In the genomic region with DNA sequence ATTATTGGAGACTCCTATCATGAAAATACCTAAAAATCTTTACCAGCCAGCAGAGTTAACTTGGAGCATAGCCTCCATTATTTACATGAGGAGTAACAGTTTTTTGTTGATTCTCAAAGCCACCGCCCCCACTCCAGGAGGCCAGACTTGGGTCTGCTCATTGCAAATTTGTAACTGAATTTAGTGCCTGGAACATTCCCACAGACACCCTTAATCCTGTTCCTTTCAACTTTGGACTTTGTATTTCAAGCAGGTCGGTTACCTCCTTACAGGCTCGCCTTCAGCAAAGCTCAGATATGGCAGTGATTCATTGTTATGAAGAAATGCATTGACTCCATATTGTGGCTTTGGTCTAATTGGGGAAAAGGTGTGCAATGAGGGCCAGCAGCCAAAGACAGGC, we compare ENCODE assay signal across 31 mouse cellular contexts. TPM values are rescaled to one million over a fixed set of nuclear protein-coding genes. Genes with fewer than 3 reads are reported as not detected.
A peak's percentile ranks its signal among the peaks of the same experiment; 100 is the strongest.
DNase-seq lines count a peak whose midpoint lies in the region; ATAC-seq and TF ChIP-seq lines count a peak whose summit lies in the region.
"Had no signal": no experiment of that assay in that cellular context is flagged by ENCODE, and none has a peak within 500 bp of the region (broad histone marks: within the 10 kb centered on the region; RNA-seq: fewer than 3 reads in every experiment).

No protein-coding gene starts in this region.

- no peak overlapping the region for H3K4me2 ChIP-seq in kidney, embryonic 14.5 days (replicated peaks; ENCODE audit: low read depth, low read length)
- H3K4me2 ChIP-seq in stomach, postnatal 0 days (replicated peaks; ENCODE audit: low read depth): no peak overlapping the region
- H3K4me2 ChIP-seq: embryonic facial prominence, embryonic 13.5 days; embryonic facial prominence, embryonic 15.5 days; forebrain, embryonic 12.5 days had no signal

- TF ChIP-seq EP300 in stomach, postnatal 0 days (optimal IDR thresholded peaks at IDR 0.05): no peak

- no peaks in the 10 kb centered on the region for H3K36me3 ChIP-seq in kidney, adult 2 months (ENCODE audit: control insufficient read depth, insufficient read depth, low read length)
- H3K36me3 ChIP-seq in kidney, embryonic 14.5 days (ENCODE audit: control insufficient read depth, insufficient read depth, low read length): no peaks in the 10 kb centered on the region
- no peaks in the 10 kb centered on the region for H3K36me3 ChIP-seq in stomach, postnatal 0 days (ENCODE audit: control insufficient read depth, insufficient read depth, low read length)
- H3K36me3 ChIP-seq: embryonic facial prominence, embryonic 13.5 days; embryonic facial prominence, embryonic 15.5 days; forebrain, embryonic 10.5 days; forebrain, embryonic 12.5 days had no signal

- peaks cover 12% of the 10 kb centered on the region; the same call in 1 of the 2 replicates for H3K4me1 ChIP-seq in kidney, adult 2 months (ENCODE audit: control insufficient read depth, insufficient read depth, low read length)
- H3K4me1 ChIP-seq in kidney, embryonic 14.5 days (ENCODE audit: control insufficient read depth, insufficient read depth, low read length): no peaks in the 10 kb centered on the region
- H3K4me1 ChIP-seq in stomach, postnatal 0 days (replicated peaks; ENCODE audit: control insufficient read depth, insufficient read depth): no peaks in the 10 kb centered on the region
- H3K4me1 ChIP-seq: embryonic facial prominence, embryonic 13.5 days; embryonic facial prominence, embryonic 15.5 days; forebrain, embryonic 10.5 days; forebrain, embryonic 12.5 days had no signal

- H3K9ac ChIP-seq in kidney, embryonic 14.5 days (ENCODE audit: low read depth, low read length): no peak overlapping the region
- no peak overlapping the region for H3K9ac ChIP-seq in stomach, postnatal 0 days (ENCODE audit: low read length)
- H3K9ac ChIP-seq: embryonic facial prominence, embryonic 13.5 days; embryonic facial prominence, embryonic 15.5 days; forebrain, embryonic 12.5 days had no signal

- peak overlapping the region; percentile 37; the same call in 1 of the 2 replicates for H3K27ac ChIP-seq in kidney, adult 2 months (ENCODE audit: insufficient read depth, low read depth, low read length)
- H3K27ac ChIP-seq in kidney, embryonic 14.5 days (ENCODE audit: low read depth, low read length): no peak overlapping the region
- no peak overlapping the region for H3K27ac ChIP-seq in stomach, postnatal 0 days (replicated peaks)
- H3K27ac ChIP-seq: embryonic facial prominence, embryonic 13.5 days; embryonic facial prominence, embryonic 15.5 days; forebrain, embryonic 10.5 days; forebrain, embryonic 12.5 days had no signal

- H3K27me3 ChIP-seq in kidney, adult 2 months (replicated peaks; ENCODE audit: control insufficient read depth, insufficient read depth, low read length): no peaks in the 10 kb centered on the region
- no peaks in the 10 kb centered on the region for H3K27me3 ChIP-seq in kidney, embryonic 14.5 days (ENCODE audit: control insufficient read depth, insufficient read depth, low read length)
- no peaks in the 10 kb centered on the region for H3K27me3 ChIP-seq in stomach, postnatal 0 days (ENCODE audit: control insufficient read depth, insufficient read depth, low read length)

- TF ChIP-seq POLR2A in kidney, adult 2 months (IDR thresholded peaks at IDR 0.05; ENCODE audit: low read depth, low read length): no peak

- no peak for ATAC-seq in kidney, embryonic 14.5 days (ENCODE audit: low FRiP score, low TSS enrichment)
- peak; percentile 83 for ATAC-seq in stomach, postnatal 0 days (ENCODE audit: low FRiP score, low TSS enrichment)
- no peak for ATAC-seq in erythroid progenitor cell, adult 5-6 weeks (replicated peaks; ENCODE audit: low FRiP score, poor library complexity, severe bottlenecking)
- ATAC-seq: forebrain, embryonic 14.5 days; forebrain, embryonic 16.5 days had no signal

- no peak for TF ChIP-seq CTCF in kidney, adult 2 months (conservative IDR thresholded peaks at IDR 0.05; ENCODE audit: insufficient read depth, insufficient read length, low read depth, low read length)
- TF ChIP-seq CTCF in stomach, postnatal 0 days (IDR thresholded peaks at IDR 0.05; ENCODE audit: low read depth): no peak

- H3K9me3 ChIP-seq in kidney, embryonic 14.5 days (ENCODE audit: control insufficient read depth, low read length): no peaks in the 10 kb centered on the region
- no peaks in the 10 kb centered on the region for H3K9me3 ChIP-seq in stomach, postnatal 0 days (ENCODE audit: control insufficient read depth, low read length)
- H3K9me3 ChIP-seq: embryonic facial prominence, embryonic 13.5 days; embryonic facial prominence, embryonic 15.5 days; forebrain, embryonic 10.5 days; forebrain, embryonic 12.5 days had no signal

- 53% methylated on average over 3 of the region's 3 CpGs for WGBS in kidney, adult 2 months
- WGBS in kidney, embryonic 14.5 days: 80% methylated on average over 3 of the region's 3 CpGs
- WGBS in stomach, postnatal 0 days: 60% methylated on average over 3 of the region's 3 CpGs

- peak; percentile 70 for DNase-seq in kidney, adult 2 months
- no peak for DNase-seq in kidney, postnatal 10 days
- peak; percentile 74 for DNase-seq in kidney, adult 9 months
- DNase-seq in kidney, postnatal 4 days: no peak
- DNase-seq in kidney, postnatal 25 days: peak; percentile 20 to 52
- DNase-seq in stomach, postnatal 0 days (ENCODE audit: low spot score): no peak
- DNase-seq: adrenal gland, adult 2 months; adrenal gland, postnatal 10 days; adrenal gland, postnatal 25 days; cerebellum, adult 11 months; cerebellum, adult 18-20 months; cerebellum, adult 8-10 months; cerebellum, adult 9-11 months; cerebellum, postnatal 14 days; cerebellum, postnatal 36 days; embryo, embryonic 11 days had no signal

- H3K4me3 ChIP-seq in kidney, adult 2 months (ENCODE audit: insufficient read depth, low read depth, low read length): no peak overlapping the region
- no peak overlapping the region for H3K4me3 ChIP-seq in kidney, embryonic 14.5 days (ENCODE audit: low read length)
- H3K4me3 ChIP-seq in stomach, postnatal 0 days (ENCODE audit: low read depth, low read length): no peak overlapping the region
- H3K4me3 ChIP-seq: embryonic facial prominence, embryonic 13.5 days; embryonic facial prominence, embryonic 15.5 days; forebrain, embryonic 10.5 days; forebrain, embryonic 12.5 days had no signal

RNA-seq across cellular contexts. Expression of a gene that starts 1.8 kb away (rescaled TPM):
- not detected in 2 replicates for polyA plus RNA-seq in kidney, adult 2 months (2012; rRNA removed)
- not detected in 2 replicates for polyA plus RNA-seq in kidney, embryonic 14.5 days (2014; fragmentation: Nextera tagmentation; extraction: Ambion mirVana)
- polyA plus RNA-seq in stomach, postnatal 0 days (2015; fragmentation: Nextera tagmentation; extraction: Ambion mirVana): 81.0 and 91.9 TPM in 2 replicates
- total RNA-seq in erythroid progenitor cell, adult 5-6 weeks (2015; ENCODE audit: low replicate concordance): not detected in 2 replicates
- total RNA-seq in erythroid progenitor cell, adult 5-6 weeks (2017; ENCODE audit: low replicate concordance): not detected in 2 replicates
- total RNA-seq: common myeloid progenitor, adult 5-6 weeks; ES-E14; MEL had no signal
- polyA plus RNA-seq: brain, embryonic 14.5 days; C2C12; embryonic facial prominence, embryonic 11.5 days; embryonic facial prominence, embryonic 13.5 days; embryonic facial prominence, embryonic 15.5 days; forebrain, embryonic 10.5 days; forebrain, embryonic 12.5 days; forebrain, embryonic 14.5 days; forebrain, embryonic 16.5 days had no signal

RNA-seq across cellular contexts. Expression of a gene that starts 18.6 kb away (rescaled TPM):
- not detected in 2 replicates for polyA plus RNA-seq in kidney, adult 2 months (2012; rRNA removed)
- polyA plus RNA-seq in kidney, embryonic 14.5 days (2014; fragmentation: Nextera tagmentation; extraction: Ambion mirVana): not detected in 2 replicates
- polyA plus RNA-seq in stomach, postnatal 0 days (2015; fragmentation: Nextera tagmentation; extraction: Ambion mirVana): not detected in 2 replicates
- not detected in 2 replicates for total RNA-seq in erythroid progenitor cell, adult 5-6 weeks (2015; ENCODE audit: low replicate concordance)
- not detected in 2 replicates for total RNA-seq in erythroid progenitor cell, adult 5-6 weeks (2017; ENCODE audit: low replicate concordance)
- total RNA-seq: common myeloid progenitor, adult 5-6 weeks; ES-E14; MEL had no signal
- polyA plus RNA-seq: adrenal gland, adult 2 months; brain, embryonic 14.5 days; C2C12; embryonic facial prominence, embryonic 11.5 days; embryonic facial prominence, embryonic 13.5 days; embryonic facial prominence, embryonic 15.5 days; forebrain, embryonic 10.5 days; forebrain, embryonic 12.5 days; forebrain, embryonic 14.5 days; forebrain, embryonic 16.5 days had no signal

RNA-seq across cellular contexts. Expression of a gene that starts 19.3 kb away (rescaled TPM):
- polyA plus RNA-seq in kidney, adult 2 months (2012; rRNA removed): not detected in 2 replicates
- polyA plus RNA-seq in kidney, embryonic 14.5 days (2014; fragmentation: Nextera tagmentation; extraction: Ambion mirVana): 0.60 and 1.2 TPM in 2 replicates
- 0.81 and 0.82 TPM in 2 replicates for polyA plus RNA-seq in stomach, postnatal 0 days (2015; fragmentation: Nextera tagmentation; extraction: Ambion mirVana)
- 5.4 TPM in 1 of 2 replicates, not detected in the other for total RNA-seq in erythroid progenitor cell, adult 5-6 weeks (2015; ENCODE audit: low replicate concordance)
- 1.1 and 3.9 TPM in 2 replicates for total RNA-seq in erythroid progenitor cell, adult 5-6 weeks (2017; ENCODE audit: low replicate concordance)
- polyA plus RNA-seq: adrenal gland, adult 2 months had no signal

RNA-seq across cellular contexts. Expression of a gene that starts 19.4 kb away (rescaled TPM):
- not detected in 2 replicates for polyA plus RNA-seq in kidney, adult 2 months (2012; rRNA removed)
- 0.16 TPM in 1 of 2 replicates, not detected in the other for polyA plus RNA-seq in kidney, embryonic 14.5 days (2014; fragmentation: Nextera tagmentation; extraction: Ambion mirVana)
- polyA plus RNA-seq in stomach, postnatal 0 days (2015; fragmentation: Nextera tagmentation; extraction: Ambion mirVana): 79.6 and 83.7 TPM in 2 replicates
- total RNA-seq in erythroid progenitor cell, adult 5-6 weeks (2015; ENCODE audit: low replicate concordance): not detected in 2 replicates
- total RNA-seq in erythroid progenitor cell, adult 5-6 weeks (2017; ENCODE audit: low replicate concordance): not detected in 2 replicates
- total RNA-seq: adrenal gland, adult 2 months; adrenal gland, postnatal 10 days; adrenal gland, postnatal 25 days; adrenal gland, postnatal 4 days had no signal
- polyA plus RNA-seq: adrenal gland, adult 2 months; brain, embryonic 14.5 days; C2C12; forebrain, embryonic 10.5 days; forebrain, embryonic 12.5 days; forebrain, embryonic 14.5 days; forebrain, embryonic 16.5 days had no signal

RNA-seq across cellular contexts. Expression of a gene that starts 37.6 kb away (rescaled TPM):
- 307 and 331 TPM in 2 replicates for polyA plus RNA-seq in kidney, adult 2 months (2012; rRNA removed)
- 181 and 187 TPM in 2 replicates for polyA plus RNA-seq in kidney, embryonic 14.5 days (2014; fragmentation: Nextera tagmentation; extraction: Ambion mirVana)
- 120 and 122 TPM in 2 replicates for polyA plus RNA-seq in stomach, postnatal 0 days (2015; fragmentation: Nextera tagmentation; extraction: Ambion mirVana)
- total RNA-seq in erythroid progenitor cell, adult 5-6 weeks (2015; ENCODE audit: low replicate concordance): 28.1 and 30.3 TPM in 2 replicates
- total RNA-seq in erythroid progenitor cell, adult 5-6 weeks (2017; ENCODE audit: low replicate concordance): 23.6 and 30.7 TPM in 2 replicates

Comparison
In these comparisons a context has a peak if more than half of its experiments do, and no peak if none do; other contexts are left out.
1. DNase-seq: peak in kidney, adult 2 months (single experiment), kidney, adult 9 months (single experiment) and kidney, postnatal 25 days (2 of 2); none in kidney, postnatal 10 days (single experiment), kidney, postnatal 4 days (0 of 2) and stomach, postnatal 0 days (single experiment).
2. RNA of a gene that starts 1.8 kb away (polyA plus RNA-seq): 81.0 to 91.9 TPM in stomach, postnatal 0 days; not detected in kidney, adult 2 months and not detected in kidney, embryonic 14.5 days; every median in the first group is over 10 times any median in the second.